Mouse (Mus musculus): Measurements from ENCODE around the gene Adam8. TPM values are rescaled to one million over a fixed set of nuclear protein-coding genes. Genes with fewer than 3 reads are reported as not detected.
A peak's percentile ranks its signal among the peaks of the same experiment; 100 is the strongest.

The Adam8 gene
- total and polyA plus RNA-seq, 2 experiments, result 0.09 to 0.46 TPM

- Histone ChIP-seq H3K79me2 (ENCODE audit: control insufficient read depth, insufficient read depth, low read length) (no peaks in the 10 kb centered on the region), H3K4me1 (ENCODE audit: control insufficient read depth, insufficient read depth, low read length) (no peaks in the 10 kb centered on the region), H3K27ac (replicated peaks; ENCODE audit: insufficient read depth, low read depth, low read length) (no peak overlapping the region), H3K4me3 (ENCODE audit: insufficient read depth, low read depth, low read length) (no peak overlapping the region), H3K36me3 (ENCODE audit: control insufficient read depth, insufficient read depth, low read length) (no peaks in the 10 kb centered on the region), H3K27me3 (ENCODE audit: control insufficient read depth, insufficient read depth, low read length) (no peaks in the 10 kb centered on the region), H3K9ac (ENCODE audit: low read depth, low read length) (no peak overlapping the region)
- no peak for DNase-seq (ENCODE audit: extremely low read depth, low read depth, low spot score)
- TF ChIP-seq POLR2A (IDR thresholded peaks at IDR 0.05; ENCODE audit: extremely low read depth, insufficient read depth, low read length) (no peak), CTCF (IDR thresholded peaks at IDR 0.05; ENCODE audit: low read depth, low read length) (no peak)
- 21% methylated on average over 11 of the region's 11 CpGs for WGBS
Measured at GRCm38 (mm10) chr7:139957958-139958357, 34.4 kb downstream of the Adam8 start.

DNA sequence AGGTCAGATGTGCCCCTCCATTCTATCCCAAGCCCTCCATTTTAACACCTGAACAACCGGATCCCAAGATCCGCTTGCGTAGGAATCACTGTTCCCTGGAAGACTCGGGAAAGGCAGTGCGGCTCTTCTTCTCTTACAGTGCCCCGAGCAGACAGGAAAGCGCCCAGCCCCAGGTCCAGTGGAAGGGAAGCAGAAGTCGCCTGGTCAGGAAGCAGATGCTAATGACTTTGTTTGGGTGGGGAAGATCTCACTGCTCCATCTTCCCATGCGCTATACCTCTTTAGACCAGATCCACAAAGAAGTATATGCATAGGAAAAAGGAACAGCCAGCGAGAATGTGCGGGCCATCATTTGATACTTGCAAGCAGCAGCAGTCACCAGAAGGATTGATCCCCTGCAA, 34.9 kb downstream of the Adam8 start:
- H3K9ac ChIP-seq (ENCODE audit: low read depth, low read length), result no peak overlapping the region
- 57% methylated on average over 11 of the region's 11 CpGs for WGBS
- no peaks in the 10 kb centered on the region for H3K4me1 ChIP-seq (ENCODE audit: control insufficient read depth, insufficient read depth, low read length)
- no peak for DNase-seq (ENCODE audit: extremely low read depth, low read depth, low spot score)
- TF ChIP-seq CTCF (IDR thresholded peaks at IDR 0.05; ENCODE audit: low read depth, low read length) (no peak), POLR2A (IDR thresholded peaks at IDR 0.05; ENCODE audit: extremely low read depth, insufficient read depth, low read length) (no peak)
- no peaks in the 10 kb centered on the region for H3K79me2 ChIP-seq (ENCODE audit: control insufficient read depth, insufficient read depth, low read length)
- H3K27ac ChIP-seq (replicated peaks; ENCODE audit: insufficient read depth, low read depth, low read length), result no peak overlapping the region
- H3K4me3 ChIP-seq (ENCODE audit: insufficient read depth, low read depth, low read length), result no peak overlapping the region
- H3K36me3 ChIP-seq (ENCODE audit: control insufficient read depth, insufficient read depth, low read length), result no peaks in the 10 kb centered on the region
- no peaks in the 10 kb centered on the region for H3K27me3 ChIP-seq (ENCODE audit: control insufficient read depth, insufficient read depth, low read length)

DNA sequence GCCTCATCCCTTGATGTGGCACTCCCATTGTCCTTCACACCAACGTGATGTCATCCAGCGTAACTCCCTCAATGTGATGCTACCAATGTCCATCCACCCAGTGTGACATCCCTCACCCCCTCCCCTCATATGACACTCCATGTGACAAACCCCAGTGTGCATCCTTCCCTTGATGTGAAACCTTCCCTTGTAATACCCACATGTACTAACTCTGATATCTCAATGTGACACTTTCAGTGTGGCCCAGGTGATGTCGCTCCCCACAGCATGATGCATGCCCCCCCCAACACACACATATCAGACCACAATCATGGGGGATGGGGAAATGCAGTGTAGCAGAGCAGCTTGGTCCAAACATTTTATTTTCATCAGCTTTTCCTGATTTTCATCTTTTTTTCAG, 35.7 kb downstream of the Adam8 start:
- no peaks in the 10 kb centered on the region for H3K79me2 ChIP-seq (ENCODE audit: control insufficient read depth, insufficient read depth, low read length)
- TF ChIP-seq POLR2A (IDR thresholded peaks at IDR 0.05; ENCODE audit: extremely low read depth, insufficient read depth, low read length), result no peak
- no peak for TF ChIP-seq CTCF (IDR thresholded peaks at IDR 0.05; ENCODE audit: low read depth, low read length)
- no peak overlapping the region for H3K9ac ChIP-seq (ENCODE audit: low read depth, low read length)
- no peaks in the 10 kb centered on the region for H3K36me3 ChIP-seq (ENCODE audit: control insufficient read depth, insufficient read depth, low read length)
- H3K27ac ChIP-seq (replicated peaks; ENCODE audit: insufficient read depth, low read depth, low read length), result no peak overlapping the region
- H3K27me3 ChIP-seq (ENCODE audit: control insufficient read depth, insufficient read depth, low read length), result no peaks in the 10 kb centered on the region
- H3K4me1 ChIP-seq (ENCODE audit: control insufficient read depth, insufficient read depth, low read length), result no peaks in the 10 kb centered on the region
- no peak for DNase-seq (ENCODE audit: extremely low read depth, low read depth, low spot score)
- no peak overlapping the region for H3K4me3 ChIP-seq (ENCODE audit: insufficient read depth, low read depth, low read length)
- 79% methylated on average over 3 of the region's 3 CpGs for WGBS

GRCm38 (mm10) chr7:139955505-139955904, 36.9 kb downstream of the Adam8 start:
- Histone ChIP-seq H3K4me1 (ENCODE audit: control insufficient read depth, insufficient read depth, low read length) (no peaks in the 10 kb centered on the region), H3K27ac (replicated peaks; ENCODE audit: insufficient read depth, low read depth, low read length) (no peak overlapping the region), H3K4me3 (ENCODE audit: insufficient read depth, low read depth, low read length) (no peak overlapping the region), H3K27me3 (ENCODE audit: control insufficient read depth, insufficient read depth, low read length) (no peaks in the 10 kb centered on the region), H3K36me3 (ENCODE audit: control insufficient read depth, insufficient read depth, low read length) (no peaks in the 10 kb centered on the region), H3K9ac (ENCODE audit: low read depth, low read length) (no peak overlapping the region), H3K79me2 (ENCODE audit: control insufficient read depth, insufficient read depth, low read length) (no peaks in the 10 kb centered on the region)
- WGBS, result 93% methylated on average over 4 of the region's 4 CpGs
- TF ChIP-seq CTCF (IDR thresholded peaks at IDR 0.05; ENCODE audit: low read depth, low read length) (no peak), POLR2A (IDR thresholded peaks at IDR 0.05; ENCODE audit: extremely low read depth, insufficient read depth, low read length) (no peak)
- DNase-seq (ENCODE audit: extremely low read depth, low read depth, low spot score), result no peak

GRCm38 (mm10) chr7:139951991-139952633, 40.2 kb downstream of the Adam8 start:
- no peak overlapping the region for H3K9ac ChIP-seq (ENCODE audit: low read depth, low read length)
- no peaks in the 10 kb centered on the region for H3K79me2 ChIP-seq (ENCODE audit: control insufficient read depth, insufficient read depth, low read length)
- 86% methylated on average over 6 of the region's 6 CpGs for WGBS
- no peak for DNase-seq (ENCODE audit: extremely low read depth, low read depth, low spot score)
- no peaks in the 10 kb centered on the region for H3K36me3 ChIP-seq (ENCODE audit: control insufficient read depth, insufficient read depth, low read length)
- TF ChIP-seq CTCF (IDR thresholded peaks at IDR 0.05; ENCODE audit: low read depth, low read length), result no peak
- TF ChIP-seq POLR2A (IDR thresholded peaks at IDR 0.05; ENCODE audit: extremely low read depth, insufficient read depth, low read length), result no peak
- no peaks in the 10 kb centered on the region for H3K4me1 ChIP-seq (ENCODE audit: control insufficient read depth, insufficient read depth, low read length)
- no peaks in the 10 kb centered on the region for H3K27me3 ChIP-seq (ENCODE audit: control insufficient read depth, insufficient read depth, low read length)
- H3K27ac ChIP-seq (replicated peaks; ENCODE audit: insufficient read depth, low read depth, low read length), result no peak overlapping the region
- H3K4me3 ChIP-seq (ENCODE audit: insufficient read depth, low read depth, low read length), result no peak overlapping the region

GRCm38 (mm10) chr7:139951079-139951478, 41.3 kb downstream of the Adam8 start:
- Histone ChIP-seq H3K4me1 (ENCODE audit: control insufficient read depth, insufficient read depth, low read length) (no peaks in the 10 kb centered on the region), H3K36me3 (ENCODE audit: control insufficient read depth, insufficient read depth, low read length) (no peaks in the 10 kb centered on the region), H3K27me3 (ENCODE audit: control insufficient read depth, insufficient read depth, low read length) (no peaks in the 10 kb centered on the region), H3K4me3 (ENCODE audit: insufficient read depth, low read depth, low read length) (peak overlapping the region; percentile 57), H3K79me2 (ENCODE audit: control insufficient read depth, insufficient read depth, low read length) (no peaks in the 10 kb centered on the region), H3K9ac (ENCODE audit: low read depth, low read length) (no peak overlapping the region), H3K27ac (replicated peaks; ENCODE audit: insufficient read depth, low read depth, low read length) (no peak overlapping the region)
- TF ChIP-seq POLR2A (IDR thresholded peaks at IDR 0.05; ENCODE audit: extremely low read depth, insufficient read depth, low read length) (no peak), CTCF (IDR thresholded peaks at IDR 0.05; ENCODE audit: low read depth, low read length) (no peak)
- no peak for DNase-seq (ENCODE audit: extremely low read depth, low read depth, low spot score)
- WGBS, result 6% methylated on average over 16 of the region's 16 CpGs
